Mouse (Mus musculus) mesoderm, embryonic 11.5 days (tissue): ENCODE measurements at regions not wholly inside any gene's neighbourhood (a gene's known extent, or its start where the extent isn't known, plus 50 kb on each side); places are given as distances from the start of the nearest gene placed in this dataset.
A peak's percentile ranks its signal among the peaks of the same experiment; 100 is the strongest.

Experiments used
- DNase-seq: peaks from one replicate; pipeline ENCODE4 v3.0.0-alpha.2; 2012; ENCODE audit warnings: low read depth, low spot score

DNA sequence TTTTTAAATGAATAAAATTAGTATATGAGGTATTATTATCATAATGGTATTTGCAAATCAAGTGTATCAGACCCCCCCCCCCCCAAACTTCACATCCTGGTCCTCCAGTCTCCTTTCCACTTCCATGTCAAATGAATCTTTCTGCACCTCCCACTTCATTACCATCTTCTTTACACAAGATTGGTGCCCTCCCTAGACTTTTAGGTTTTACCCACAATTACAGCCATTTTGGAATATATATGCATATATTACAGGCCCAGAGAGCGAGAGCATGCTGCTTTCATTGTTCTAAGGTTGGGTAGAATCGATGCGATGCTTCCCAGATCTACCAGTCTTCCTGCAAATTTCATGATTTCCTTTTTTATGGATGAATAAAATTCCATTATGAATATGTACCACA lies 98.8 kb upstream of the Fat3 start:
- DNase-seq: no peak

DNA sequence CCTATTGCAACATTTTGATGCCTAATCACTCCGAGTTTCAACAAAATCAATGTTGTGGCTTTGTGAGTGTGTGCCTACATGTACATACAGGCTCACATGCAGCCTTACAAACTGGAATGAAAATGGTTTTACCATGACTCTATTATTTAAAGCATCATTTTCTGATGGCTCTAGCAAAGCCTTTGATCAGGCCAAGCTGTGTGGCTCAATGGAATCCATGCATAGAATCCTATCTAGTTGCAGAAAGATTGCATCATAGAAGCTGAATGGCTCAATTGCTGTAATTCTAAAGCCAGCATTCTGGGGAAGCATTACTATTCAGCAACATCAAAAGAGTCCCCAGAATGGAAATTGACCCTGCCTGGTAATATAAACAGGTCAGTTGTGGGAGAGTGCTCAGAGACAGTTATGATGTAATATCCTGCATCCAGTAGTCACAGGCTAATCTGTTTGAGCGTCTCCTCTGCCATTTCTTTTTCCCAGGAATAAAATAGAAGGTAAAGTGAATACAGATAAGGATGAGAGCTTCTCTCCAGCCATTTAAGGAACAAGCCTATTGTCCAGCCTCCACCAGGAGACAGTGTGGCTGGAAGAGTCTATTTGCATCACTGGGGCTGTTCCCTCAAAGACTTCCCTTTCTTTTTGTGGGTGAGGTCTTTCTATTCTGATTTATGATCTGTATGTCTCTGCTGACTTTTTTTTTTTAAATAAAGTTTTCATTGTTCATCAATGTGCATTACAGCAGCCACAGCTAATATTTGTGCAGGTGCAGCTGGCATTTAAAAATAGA lies 98.2 kb upstream of the Fat3 start:
- peak; percentile 20 for DNase-seq
